Mouse (Mus musculus): ENCODE data around the gene Ptgis. TPM values are rescaled to one million over a fixed set of nuclear protein-coding genes. Genes with fewer than 3 reads are reported as not detected.
"Not testable (repeated sequence)": the region's sequence is repeated elsewhere in the genome, so short reads cannot be mapped to it uniquely, and the experiment has no call there.

Ptgis gene
- polyA plus RNA-seq, 1 experiment from 2014 or later, result 30.5 TPM

DNA sequence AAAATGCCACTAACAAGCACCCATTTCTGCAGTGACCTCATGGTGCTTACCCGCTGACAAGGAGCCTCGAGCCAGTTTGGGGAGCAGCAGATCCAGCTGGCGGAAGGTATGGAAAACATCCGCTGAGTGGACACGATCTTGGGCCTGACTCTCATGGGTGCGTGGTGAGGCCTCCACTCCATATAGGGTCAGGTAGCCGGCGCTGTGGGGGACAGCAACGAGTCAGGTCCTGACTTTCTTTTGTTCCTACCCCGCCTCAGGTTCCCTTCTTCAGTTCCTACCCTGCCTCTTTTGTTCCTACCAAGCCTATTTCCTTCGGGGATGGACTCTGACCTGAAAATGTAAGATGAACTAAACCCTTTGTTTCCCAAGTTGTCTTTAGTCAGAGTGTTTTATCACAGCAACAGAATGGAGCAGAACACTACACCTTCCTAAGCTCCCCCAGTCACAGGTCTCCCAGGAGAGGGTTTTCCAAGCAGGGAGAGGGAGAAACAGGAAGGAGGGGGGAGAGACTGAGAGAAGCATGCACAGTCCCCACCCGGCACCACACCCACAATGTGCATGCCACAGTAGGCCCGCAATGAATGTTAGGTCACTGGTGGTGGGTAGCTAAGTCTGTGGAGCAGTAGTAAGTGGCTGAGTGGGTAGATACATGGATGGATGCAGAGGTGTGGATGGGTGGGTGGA is 19.1 kb downstream of the Ptgis start:
- no peaks in the 10 kb centered on the region for H3K9me3 ChIP-seq
- H3K36me3 ChIP-seq, result peaks cover 42% of the 10 kb centered on the region
- no peak overlapping the region for H3K4me3 ChIP-seq
- H3K27ac ChIP-seq, result no peak overlapping the region
- H3K4me1 ChIP-seq, result peaks cover 4% of the 10 kb centered on the region; the same call in 1 of the 2 replicates
- H3K9ac ChIP-seq, result no peak overlapping the region
- 87% methylated on average over 13 of the region's 13 CpGs for WGBS
- no peaks in the 10 kb centered on the region for H3K27me3 ChIP-seq
- H3K4me2 ChIP-seq (replicated peaks), result no peak overlapping the region
- ATAC-seq (ENCODE audit: low FRiP score, low read depth), result peak; percentile 25; the same call in 1 of the 2 replicates

GRCm38 (mm10) chr2:167220736-167221135 is 19.7 kb downstream of the Ptgis start:
- Histone ChIP-seq H3K4me1 (peaks cover 4% of the 10 kb centered on the region; the same call in 1 of the 2 replicates), H3K27ac (no peak overlapping the region), H3K4me3 (no peak overlapping the region), H3K27me3 (no peaks in the 10 kb centered on the region), H3K36me3 (peaks cover 41% of the 10 kb centered on the region), H3K4me2 (replicated peaks) (no peak overlapping the region), H3K9me3 (no peaks in the 10 kb centered on the region), H3K9ac (no peak overlapping the region)
- 86% methylated on average over 5 of the region's 5 CpGs for WGBS
- ATAC-seq (ENCODE audit: low FRiP score, low read depth), result no peak

DNA sequence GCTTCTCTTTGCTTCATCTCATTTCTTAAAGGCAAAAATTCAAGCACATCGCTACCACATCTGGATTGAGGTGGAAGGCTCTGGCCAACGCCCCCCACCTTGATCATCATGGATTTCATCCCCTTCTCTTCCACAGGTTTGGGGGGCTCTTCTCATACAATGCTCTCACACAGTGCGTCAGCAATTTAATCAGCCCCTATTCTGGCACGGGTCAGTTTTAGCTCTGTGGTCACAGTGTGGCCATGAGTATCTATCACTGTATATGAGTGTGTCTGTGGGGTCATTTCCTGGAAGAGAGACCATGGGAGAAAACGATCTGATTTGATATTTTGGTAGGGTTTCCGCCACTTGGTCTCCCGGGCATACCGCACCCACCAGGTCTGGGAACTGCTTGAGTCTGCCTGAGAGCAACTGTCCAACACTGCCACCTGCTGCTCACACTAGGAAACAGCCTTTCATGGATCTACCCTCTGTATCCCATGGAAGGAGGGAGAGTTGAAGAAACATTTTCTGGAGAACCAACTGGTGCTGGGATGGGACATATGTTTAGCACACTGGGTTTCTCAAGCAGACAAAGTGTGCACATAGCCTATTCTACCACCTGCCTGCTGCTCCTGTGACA is 21.1 kb downstream of the Ptgis start:
- Histone ChIP-seq H3K36me3 (peaks cover 51% of the 10 kb centered on the region), H3K4me2 (replicated peaks) (no peak overlapping the region), H3K9ac (no peak overlapping the region), H3K27me3 (no peaks in the 10 kb centered on the region), H3K4me3 (no peak overlapping the region), H3K4me1 (peaks cover 4% of the 10 kb centered on the region; the same call in 1 of the 2 replicates), H3K27ac (no peak overlapping the region), H3K9me3 (no peaks in the 10 kb centered on the region)
- WGBS, result 46% methylated on average over 8 of the region's 8 CpGs
- ATAC-seq (ENCODE audit: low FRiP score, low read depth), result peak; percentile 52; the same call in 1 of the 2 replicates

GRCm38 (mm10) chr2:167213666-167214065 is 26.7 kb downstream of the Ptgis start:
- peaks cover 45% of the 10 kb centered on the region for H3K36me3 ChIP-seq
- ATAC-seq (ENCODE audit: low FRiP score, low read depth), result no peak
- WGBS, result 92% methylated on average over 12 of the region's 12 CpGs

GRCm38 (mm10) chr2:167213076-167213475 is 27.3 kb downstream of the Ptgis start:
- 93% methylated on average over 3 of the region's 3 CpGs for WGBS
- H3K4me3 ChIP-seq, result no peak overlapping the region
- H3K4me2 ChIP-seq (replicated peaks), result no peak overlapping the region
- H3K27me3 ChIP-seq, result no peaks in the 10 kb centered on the region
- H3K4me1 ChIP-seq, result no peaks in the 10 kb centered on the region
- H3K27ac ChIP-seq, result no peak overlapping the region
- H3K9me3 ChIP-seq, result no peaks in the 10 kb centered on the region
- ATAC-seq (ENCODE audit: low FRiP score, low read depth), result no peak
- no peak overlapping the region for H3K9ac ChIP-seq
- peaks cover 45% of the 10 kb centered on the region for H3K36me3 ChIP-seq

More at GRCm38 (mm10) chr2:167213666-167214065, 26.7 kb downstream of the Ptgis start:
- no peaks in the 10 kb centered on the region for H3K27me3 ChIP-seq
- no peak overlapping the region for H3K4me2 ChIP-seq (replicated peaks)
- H3K27ac ChIP-seq, result no peak overlapping the region
- H3K4me1 ChIP-seq, result no peaks in the 10 kb centered on the region
- no peak overlapping the region for H3K4me3 ChIP-seq
- no peaks in the 10 kb centered on the region for H3K9me3 ChIP-seq
- H3K9ac ChIP-seq, result no peak overlapping the region

GRCm38 (mm10) chr2:167212551-167212950 is 27.9 kb downstream of the Ptgis start:
- no peaks in the 10 kb centered on the region for H3K27me3 ChIP-seq
- H3K9ac ChIP-seq, result no peak overlapping the region
- no peaks in the 10 kb centered on the region for H3K4me1 ChIP-seq
- peaks cover 43% of the 10 kb centered on the region for H3K36me3 ChIP-seq
- no peak for ATAC-seq (ENCODE audit: low FRiP score, low read depth)
- H3K9me3 ChIP-seq, result no peaks in the 10 kb centered on the region
- no peak overlapping the region for H3K4me3 ChIP-seq
- H3K27ac ChIP-seq, result no peak overlapping the region
- WGBS, result 95% methylated on average over 6 of the region's 6 CpGs
- H3K4me2 ChIP-seq (replicated peaks), result no peak overlapping the region

- WGBS, result 82% methylated on average over 3 of the region's 3 CpGs
- H3K9me3 ChIP-seq, result no peaks in the 10 kb centered on the region
- H3K27ac ChIP-seq, result no peak overlapping the region
- H3K27me3 ChIP-seq, result no peaks in the 10 kb centered on the region
- H3K4me2 ChIP-seq (replicated peaks), result no peak overlapping the region
- H3K36me3 ChIP-seq, result peaks cover 41% of the 10 kb centered on the region
- H3K9ac ChIP-seq, result no peak overlapping the region
- H3K4me3 ChIP-seq, result no peak overlapping the region
- no peaks in the 10 kb centered on the region for H3K4me1 ChIP-seq
- ATAC-seq (ENCODE audit: low FRiP score, low read depth), result no peak
These were observed 28.3 kb downstream of the Ptgis start for GRCm38 (mm10) chr2:167212089-167212488.

DNA sequence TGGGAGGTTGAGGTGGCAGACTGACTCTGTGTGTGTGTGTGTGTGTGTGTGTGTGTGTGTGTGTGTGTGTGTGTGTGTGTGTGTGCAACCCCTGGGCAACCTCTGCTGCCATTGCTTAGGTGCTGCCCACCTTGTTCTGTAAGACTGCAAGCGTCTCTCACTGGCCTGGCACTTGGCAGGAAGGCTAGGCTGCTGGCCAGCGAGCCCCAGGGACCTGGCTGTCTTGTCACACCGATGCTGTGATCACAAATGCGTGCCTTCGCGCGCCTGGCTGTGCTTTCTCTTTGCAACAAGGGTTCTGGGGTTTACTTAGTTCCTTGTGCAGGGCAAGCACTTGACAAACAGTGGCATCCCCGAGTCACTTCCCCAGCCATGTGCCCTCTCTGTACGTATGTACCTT is 30.5 kb downstream of the Ptgis start:
- no peak overlapping the region for H3K4me2 ChIP-seq (replicated peaks)
- 84% methylated on average over 9 of the region's 9 CpGs for WGBS
- no peaks in the 10 kb centered on the region for H3K27me3 ChIP-seq
- H3K9ac ChIP-seq, result no peak overlapping the region
- H3K4me3 ChIP-seq, result no peak overlapping the region
- no peaks in the 10 kb centered on the region for H3K9me3 ChIP-seq
- H3K4me1 ChIP-seq, result peaks cover 5% of the 10 kb centered on the region; the same call in 1 of the 2 replicates
- peaks cover 20% of the 10 kb centered on the region for H3K36me3 ChIP-seq
- no peak for ATAC-seq (ENCODE audit: low FRiP score, low read depth)
- H3K27ac ChIP-seq, result no peak overlapping the region

DNA sequence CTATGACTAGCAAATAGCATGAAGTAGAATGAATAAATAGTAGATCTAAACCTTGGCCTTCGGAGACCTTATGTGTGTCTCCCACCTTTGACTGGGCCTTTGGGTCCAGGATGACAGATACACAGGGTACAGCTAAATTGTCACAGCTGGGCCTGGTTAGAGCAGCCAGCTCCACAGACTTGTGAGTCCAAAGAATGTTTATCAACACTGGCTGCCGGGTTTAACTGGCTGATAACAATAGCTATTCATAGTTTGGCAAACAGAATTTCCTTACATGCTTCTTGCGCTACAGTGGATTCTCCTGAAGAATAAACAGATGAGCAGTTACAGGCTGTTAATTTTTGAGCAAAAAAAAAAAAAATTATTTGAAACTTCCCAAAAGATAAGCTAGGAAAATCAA is 31.4 kb downstream of the Ptgis start:
- WGBS, result 89% methylated on average over 3 of the region's 3 CpGs
- H3K4me3 ChIP-seq, result no peak overlapping the region
- H3K4me2 ChIP-seq (replicated peaks), result no peak overlapping the region
- H3K9ac ChIP-seq, result no peak overlapping the region
- no peaks in the 10 kb centered on the region for H3K9me3 ChIP-seq
- peaks cover 5% of the 10 kb centered on the region; the same call in 1 of the 2 replicates for H3K4me1 ChIP-seq
- H3K27ac ChIP-seq, result no peak overlapping the region
- no peak for ATAC-seq (ENCODE audit: low FRiP score, low read depth)
- H3K27me3 ChIP-seq, result no peaks in the 10 kb centered on the region
- peaks cover 18% of the 10 kb centered on the region for H3K36me3 ChIP-seq

GRCm38 (mm10) chr2:167205918-167206629 is 34.3 kb downstream of the Ptgis start:
- no peak for ATAC-seq (ENCODE audit: low FRiP score, low read depth)
- WGBS, result 75% methylated on average over 18 of the region's 18 CpGs
- no peak overlapping the region for H3K4me3 ChIP-seq
- H3K27ac ChIP-seq, result no peak overlapping the region
- H3K27me3 ChIP-seq, result no peaks in the 10 kb centered on the region
- no peaks in the 10 kb centered on the region for H3K9me3 ChIP-seq
- H3K4me1 ChIP-seq, result peaks cover 5% of the 10 kb centered on the region; the same call in 1 of the 2 replicates
- no peak overlapping the region for H3K9ac ChIP-seq
- peaks cover 15% of the 10 kb centered on the region; the same call in 1 of the 2 replicates for H3K36me3 ChIP-seq
- H3K4me2 ChIP-seq (replicated peaks), result no peak overlapping the region

GRCm38 (mm10) chr2:167204686-167205085 is 35.7 kb downstream of the Ptgis start:
- peaks cover 15% of the 10 kb centered on the region; the same call in 1 of the 2 replicates for H3K36me3 ChIP-seq
- ATAC-seq (ENCODE audit: low FRiP score, low read depth); H3K27ac ChIP-seq; H3K9me3 ChIP-seq; H3K9ac ChIP-seq; H3K27me3 ChIP-seq; H3K4me2 ChIP-seq (replicated peaks); H3K4me1 ChIP-seq; H3K4me3 ChIP-seq: not testable (repeated sequence)
- 87% methylated on average over 5 of the region's 5 CpGs for WGBS

GRCm38 (mm10) chr2:167203505-167204166 is 36.8 kb downstream of the Ptgis start:
- H3K27ac ChIP-seq, result no peak overlapping the region
- H3K9me3 ChIP-seq, result no peaks in the 10 kb centered on the region
- no peak overlapping the region for H3K4me3 ChIP-seq
- H3K27me3 ChIP-seq, result no peaks in the 10 kb centered on the region
- no peak for ATAC-seq (ENCODE audit: low FRiP score, low read depth)
- 74% methylated on average over 7 of the region's 7 CpGs for WGBS
- H3K9ac ChIP-seq, result no peak overlapping the region
- peaks cover 15% of the 10 kb centered on the region; the same call in 1 of the 2 replicates for H3K36me3 ChIP-seq
- no peak overlapping the region for H3K4me2 ChIP-seq (replicated peaks)
- peaks cover 5% of the 10 kb centered on the region; the same call in 1 of the 2 replicates for H3K4me1 ChIP-seq
